Mouse (Mus musculus) splenic B cell, adult 2 months (primary cell): ENCODE measurements at regions not wholly inside any gene's neighbourhood (a gene's known extent, or its start where the extent isn't known, plus 50 kb on each side); places are given as distances from the start of the nearest gene placed in this dataset.
"Not testable (repeated sequence)": the region's sequence is repeated elsewhere in the genome, so short reads cannot be mapped to it uniquely, and the experiment has no call there.

Experiments
- DNase-seq: peaks from one replicate; pipeline ENCODE4 v3.0.0-alpha.2; 2011; ENCODE audit warnings: low read depth, low spot score
- H3K27me3 ChIP-seq: 2 replicates; pipeline ENCODE4 v1.6.1; 2012; ENCODE audit warnings: mild to moderate bottlenecking, low read length, moderate library complexity, mixed read lengths; ENCODE audit not compliant: control insufficient read depth, poor library complexity, insufficient read depth, severe bottlenecking
- H3K36me3 ChIP-seq: 2 replicates; pipeline ENCODE4 v1.6.1; 2012; ENCODE audit warnings: mild to moderate bottlenecking, low read length, moderate library complexity, mixed read lengths; ENCODE audit not compliant: control insufficient read depth, poor library complexity, insufficient read depth, severe bottlenecking

DNA sequence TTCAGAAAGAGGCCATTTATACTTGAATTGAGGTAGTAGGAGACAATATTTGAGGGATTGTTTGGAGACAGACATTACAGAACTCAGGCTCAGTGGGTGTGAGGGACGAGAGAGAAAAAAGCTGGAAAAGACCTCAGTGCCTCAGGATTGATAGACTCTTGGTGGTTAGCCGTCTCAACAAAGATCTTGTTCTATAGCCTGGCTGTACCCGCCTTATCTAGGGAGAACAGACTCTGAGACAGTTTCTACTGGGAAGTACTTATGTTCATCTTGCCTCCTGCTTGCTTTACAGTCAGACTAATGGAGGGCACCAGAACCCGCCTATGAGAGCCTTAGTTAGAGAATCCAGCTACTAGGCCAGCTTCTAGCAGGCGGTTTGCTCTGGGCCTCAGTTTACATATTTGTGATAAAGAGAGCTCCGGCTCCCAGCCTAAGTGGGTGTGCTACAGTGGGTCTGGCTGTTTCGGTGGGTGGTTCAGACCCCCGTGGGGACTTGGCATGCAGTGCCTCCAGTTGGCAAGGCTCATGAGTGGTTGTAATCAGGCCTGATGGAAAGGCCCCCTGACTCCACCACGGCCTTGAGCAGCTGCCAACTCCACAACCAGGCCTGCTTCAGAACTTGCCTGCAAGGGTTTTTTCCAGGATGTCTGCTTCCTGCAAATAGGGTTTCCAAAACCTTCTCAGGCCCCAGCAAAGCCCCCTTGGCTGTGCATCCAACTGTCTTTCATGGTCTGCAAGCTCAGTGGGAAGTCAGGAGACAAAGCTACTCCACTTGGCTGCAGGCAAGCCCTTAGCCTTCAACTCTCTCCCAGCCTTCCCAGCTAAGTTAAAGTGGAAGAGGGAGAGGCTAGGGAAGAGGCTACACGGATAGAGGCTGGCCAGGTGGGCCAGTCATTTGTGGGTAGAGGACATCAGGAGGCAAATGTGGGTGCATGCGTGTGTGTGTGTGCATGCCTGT is 124.1 kb downstream of the Zfp36l1 start:
- Histone ChIP-seq H3K27me3 (no peaks in the 10 kb centered on the region), H3K36me3 (no peaks in the 10 kb centered on the region)
- no peak for DNase-seq

GRCm38 (mm10) chr12:79986241-79986976 is 126.4 kb downstream of the Zfp36l1 start:
- Histone ChIP-seq H3K36me3 (no peaks in the 10 kb centered on the region), H3K27me3 (no peaks in the 10 kb centered on the region)
- DNase-seq = no peak

- H3K36me3 ChIP-seq = no peaks in the 10 kb centered on the region
Measured at GRCm38 (mm10) chr12:79984985-79985747, 127.6 kb downstream of the Zfp36l1 start.

GRCm38 (mm10) chr12:79984025-79984790 is 128.6 kb downstream of the Zfp36l1 start:
- peaks cover 2% of the 10 kb centered on the region; the same call in 1 of the 2 replicates for H3K27me3 ChIP-seq
- no peaks in the 10 kb centered on the region for H3K36me3 ChIP-seq
- no peak for DNase-seq

More at GRCm38 (mm10) chr12:79984985-79985747, 127.6 kb downstream of the Zfp36l1 start:
- no peak for DNase-seq
- H3K27me3 ChIP-seq = no peaks in the 10 kb centered on the region

DNA sequence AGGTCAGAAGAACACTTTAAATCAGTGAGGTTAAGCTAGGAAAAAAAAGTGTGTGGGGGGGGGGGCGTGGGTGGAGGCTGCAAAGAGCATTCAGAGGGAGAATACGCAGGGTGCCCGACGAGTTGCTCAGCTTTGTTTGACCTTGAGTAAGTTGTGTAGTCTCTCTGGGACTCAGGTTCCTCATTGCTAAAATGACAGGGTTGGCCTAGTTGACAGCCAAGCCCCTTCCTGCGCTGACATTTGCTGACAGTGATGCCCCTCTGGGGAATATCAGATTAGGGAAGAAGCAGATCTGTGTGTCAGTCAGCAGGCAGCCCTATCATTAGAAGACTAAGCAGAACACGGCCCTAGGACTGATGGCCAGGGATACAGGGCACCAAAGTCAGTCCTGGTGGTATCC is 129.6 kb downstream of the Zfp36l1 start:
- H3K27me3 ChIP-seq = peaks cover 2% of the 10 kb centered on the region; the same call in 1 of the 2 replicates
- no peaks in the 10 kb centered on the region for H3K36me3 ChIP-seq
- peak; percentile 90 for DNase-seq

GRCm38 (mm10) chr12:79982497-79982896 is 130.3 kb downstream of the Zfp36l1 start:
- H3K36me3 ChIP-seq, DNase-seq, H3K27me3 ChIP-seq: not testable (repeated sequence)

DNA sequence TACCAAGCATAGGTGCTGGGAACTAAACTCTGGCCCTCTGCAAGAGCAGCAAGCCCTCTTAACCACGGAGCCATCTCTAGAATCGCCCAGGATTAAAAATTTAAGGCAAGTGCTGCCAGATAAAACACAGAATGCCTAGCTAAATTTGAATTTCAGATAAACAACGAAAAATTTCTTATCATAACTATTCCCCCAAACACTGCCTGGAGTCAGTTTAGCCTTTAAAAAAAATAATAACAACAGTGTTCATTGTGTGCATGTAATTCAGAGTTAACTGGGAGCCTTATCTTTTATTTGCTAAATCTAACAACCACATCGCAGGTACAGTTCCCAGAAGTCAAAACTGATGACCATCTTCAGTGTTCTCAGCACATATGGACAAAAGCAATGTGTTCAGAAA is 132.1 kb downstream of the Zfp36l1 start:
- no peaks in the 10 kb centered on the region for H3K36me3 ChIP-seq
- H3K27me3 ChIP-seq = peaks cover 2% of the 10 kb centered on the region; the same call in 1 of the 2 replicates
- no peak for DNase-seq

DNA sequence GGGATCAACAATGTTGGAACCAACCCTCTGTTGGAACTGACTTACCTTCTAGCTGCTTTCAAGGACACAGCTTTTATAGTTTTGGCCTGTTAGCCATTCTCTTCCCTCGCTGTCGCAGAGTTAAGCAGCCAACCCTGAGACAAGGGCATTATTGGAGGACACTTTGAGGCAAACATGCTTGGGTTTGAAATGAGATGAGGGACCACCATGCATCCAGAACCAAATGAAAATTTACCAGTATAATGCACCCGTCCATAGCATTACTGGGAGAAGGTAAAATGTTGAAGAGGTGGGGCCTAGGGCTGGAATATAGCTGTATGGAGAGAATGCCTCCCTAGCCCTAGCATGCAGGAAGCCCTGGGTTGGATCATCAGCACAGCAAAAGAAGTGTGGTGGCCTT is 135.7 kb downstream of the Zfp36l1 start:
- peaks cover 2% of the 10 kb centered on the region; the same call in 1 of the 2 replicates for H3K27me3 ChIP-seq
- no peaks in the 10 kb centered on the region for H3K36me3 ChIP-seq
- DNase-seq = no peak

DNA sequence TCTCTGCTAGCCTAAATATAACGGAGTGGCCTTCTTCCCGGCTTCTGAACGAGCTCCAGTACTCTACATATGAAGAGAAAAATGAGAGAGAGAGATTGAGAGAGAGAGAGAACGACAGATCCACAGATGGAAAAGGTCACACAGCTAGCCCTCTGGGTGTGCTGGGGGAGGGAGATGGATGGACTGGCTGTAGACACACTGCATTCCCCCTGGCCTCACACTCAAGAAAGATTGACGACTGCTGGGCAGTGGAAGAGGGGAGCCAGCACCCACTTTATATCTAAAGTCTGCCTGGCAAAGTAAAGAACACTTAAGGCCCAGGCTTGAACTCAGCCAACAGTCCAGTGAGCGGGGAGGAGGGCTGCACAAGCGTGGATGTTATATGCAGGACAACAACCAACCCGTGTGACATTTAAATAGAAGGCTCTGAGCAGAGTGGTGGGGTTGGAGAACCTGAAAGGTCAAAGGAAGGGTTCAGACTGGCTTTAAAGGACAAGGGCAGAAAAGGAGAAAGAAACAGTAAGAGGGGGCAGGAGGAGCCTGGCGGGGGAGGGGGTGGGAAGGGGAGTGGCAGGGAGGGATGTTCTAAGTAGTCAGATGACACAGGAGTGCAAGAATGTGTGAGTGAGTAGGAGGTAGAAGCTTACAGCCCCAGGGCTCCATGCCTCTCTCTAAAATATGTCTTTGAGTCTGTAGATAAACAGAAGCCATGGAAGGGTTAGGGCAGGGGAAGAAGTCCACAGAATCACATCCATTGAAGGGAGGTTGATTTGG is 137.2 kb downstream of the Zfp36l1 start:
- DNase-seq = no peak
- no peaks in the 10 kb centered on the region for H3K36me3 ChIP-seq
- H3K27me3 ChIP-seq = peaks cover 2% of the 10 kb centered on the region; the same call in 1 of the 2 replicates

DNA sequence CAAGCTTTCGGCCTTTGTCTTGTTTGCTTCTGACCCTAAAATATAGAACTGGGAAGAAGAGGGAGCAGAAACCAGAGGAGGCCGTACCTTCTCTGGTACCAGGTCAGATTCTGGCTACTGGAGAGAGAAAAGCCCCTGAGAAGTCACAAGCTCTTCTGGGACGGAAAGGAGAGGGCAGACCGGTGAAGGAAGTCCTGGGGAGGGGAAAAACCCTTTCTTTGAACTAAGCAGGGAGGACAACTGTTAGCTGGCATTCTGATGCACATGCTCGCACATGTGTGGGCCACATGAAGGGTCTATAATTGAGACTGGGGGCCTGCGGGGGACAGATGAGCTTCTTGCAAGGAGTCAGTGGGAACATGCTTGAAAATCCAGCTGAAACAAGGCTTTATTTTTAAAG is 137.8 kb downstream of the Zfp36l1 start:
- Histone ChIP-seq H3K27me3 (peaks cover 2% of the 10 kb centered on the region; the same call in 1 of the 2 replicates), H3K36me3 (no peaks in the 10 kb centered on the region)
- peak; percentile 57 for DNase-seq

- no peak for DNase-seq
- Histone ChIP-seq H3K36me3 (no peaks in the 10 kb centered on the region), H3K27me3 (no peaks in the 10 kb centered on the region)
Measured at GRCm38 (mm10) chr12:79974530-79974929, 138.3 kb downstream of the Zfp36l1 start.

DNA sequence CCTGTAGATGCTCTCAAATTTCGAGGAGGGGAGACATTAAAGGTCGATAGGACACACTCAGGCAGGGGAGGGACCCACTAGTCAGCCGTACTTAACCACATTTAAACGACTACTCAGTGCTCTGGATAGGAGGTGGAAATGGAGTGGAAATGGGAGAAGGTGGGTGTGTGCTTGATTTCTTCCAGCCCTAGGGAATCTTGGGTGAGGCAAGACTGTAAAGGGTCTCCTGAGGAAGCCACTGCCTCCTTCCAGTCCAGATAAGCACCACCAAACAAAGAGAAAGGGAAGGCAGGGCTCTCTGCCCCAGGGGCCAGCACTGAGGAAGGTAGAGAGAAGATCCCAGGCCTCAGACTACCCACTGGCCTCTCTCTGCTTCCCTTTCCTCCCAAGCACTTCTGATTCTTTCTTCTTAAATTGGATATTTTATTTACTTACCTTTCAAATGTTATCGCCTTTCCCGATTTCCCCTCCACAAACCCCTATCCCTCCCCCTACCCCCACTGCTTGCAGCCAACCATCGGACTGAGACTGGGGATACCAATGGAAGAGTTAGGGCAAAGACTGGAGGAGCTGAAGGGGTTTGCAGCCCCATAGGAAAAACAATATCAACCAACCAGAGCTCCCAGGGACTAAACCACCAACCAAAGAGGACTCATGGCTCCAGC is 139.1 kb downstream of the Zfp36l1 start:
- H3K36me3 ChIP-seq = no peaks in the 10 kb centered on the region
- H3K27me3 ChIP-seq = no peaks in the 10 kb centered on the region
- DNase-seq = no peak

- no peak for DNase-seq
- no peaks in the 10 kb centered on the region for H3K27me3 ChIP-seq
- no peaks in the 10 kb centered on the region for H3K36me3 ChIP-seq
Measured at GRCm38 (mm10) chr12:79970981-79971390, 141.8 kb downstream of the Zfp36l1 start.
